Mouse (Mus musculus) cortical plate, adult 2 months (tissue): ENCODE measurements at regions not wholly inside any gene's neighbourhood (a gene's known extent, or its start where the extent isn't known, plus 50 kb on each side); places are given as distances from the start of the nearest gene placed in this dataset.
"Not testable (repeated sequence)": the region's sequence is repeated elsewhere in the genome, so short reads cannot be mapped to it uniquely, and the experiment has no call there.

Source experiments
- CTCF ChIP-seq: fragments of 200-500 bp; IDR thresholded peaks from 2 replicates; pipeline ENCODE4 v1.5.1; 2011; ENCODE audit warnings: mild to moderate bottlenecking, control low read depth, low read length; ENCODE audit not compliant: insufficient read depth; ENCODE audit errors: extremely low read depth
- POLR2A ChIP-seq: fragments of 200-500 bp; IDR thresholded peaks from 2 replicates; pipeline ENCODE4 v1.6.1; 2011; ENCODE audit warnings: mild to moderate bottlenecking, low read length, control low read depth; ENCODE audit not compliant: insufficient read depth; ENCODE audit errors: extremely low read depth

- not testable (repeated sequence) for TF ChIP-seq POLR2A, CTCF
These were observed 155.4 kb upstream of the Kit start for GRCm38 (mm10) chr5:75419282-75419681.
